Comparison of ENCODE assay signal across 9 mouse cellular contexts in the genomic region with DNA sequence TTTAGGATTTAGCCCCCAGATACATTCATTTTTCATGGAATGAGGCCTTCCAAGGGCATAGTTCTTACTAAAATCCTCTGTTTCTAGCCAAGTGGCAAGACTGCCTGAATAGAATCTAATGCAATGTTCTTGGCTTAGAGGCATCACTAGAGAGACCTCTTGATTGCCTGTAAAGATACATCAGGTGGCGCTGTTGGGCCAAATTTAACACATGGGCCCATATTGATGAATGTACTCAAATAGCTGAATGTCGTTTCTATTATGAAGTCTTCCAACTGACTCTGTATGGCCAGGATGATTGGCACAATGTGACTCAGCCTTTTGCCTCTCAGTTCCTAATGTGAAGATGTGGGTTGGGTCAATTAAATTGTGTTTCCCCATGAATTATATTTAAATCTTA.
DNase-seq lines count a peak whose midpoint lies in the region; ATAC-seq and TF ChIP-seq lines count a peak whose summit lies in the region.
"Had no signal": no experiment of that assay in that cellular context is flagged by ENCODE, and none has a peak within 500 bp of the region (broad histone marks: within the 10 kb centered on the region; RNA-seq: fewer than 3 reads in every experiment).

No protein-coding gene starts in this region.

- no peak overlapping the region for H3K27ac ChIP-seq in forebrain, postnatal 0 days (ENCODE audit: low read depth, low read length)
- H3K27ac ChIP-seq in neural tube, embryonic 14.5 days (ENCODE audit: low read depth, low read length): no peak overlapping the region
- H3K27ac ChIP-seq in lung, postnatal 0 days (ENCODE audit: low read length): no peak overlapping the region
- H3K27ac ChIP-seq: limb, embryonic 12.5 days; stomach, embryonic 15.5 days had no signal

- no peak for TF ChIP-seq EP300 in lung, postnatal 0 days (IDR thresholded peaks at IDR 0.05)

- intact Hi-C loops in heart, postnatal 25 days (cut with DNase I): no loop called here

- peak; percentile 71 for TF ChIP-seq CTCF in forebrain, postnatal 0 days (IDR thresholded peaks at IDR 0.05; ENCODE audit: low read depth)
- no peak for TF ChIP-seq CTCF in lung, postnatal 0 days (IDR thresholded peaks at IDR 0.05)

- no peak overlapping the region for H3K4me3 ChIP-seq in forebrain, postnatal 0 days (ENCODE audit: low read depth, low read length)
- H3K4me3 ChIP-seq in neural tube, embryonic 14.5 days (ENCODE audit: low read depth, low read length): no peak overlapping the region
- H3K4me3 ChIP-seq in lung, postnatal 0 days (ENCODE audit: low read depth, low read length): no peak overlapping the region
- H3K4me3 ChIP-seq: limb, embryonic 12.5 days; stomach, embryonic 15.5 days had no signal

- no peaks in the 10 kb centered on the region for H3K4me1 ChIP-seq in forebrain, postnatal 0 days (ENCODE audit: insufficient read depth)
- no peaks in the 10 kb centered on the region for H3K4me1 ChIP-seq in neural tube, embryonic 14.5 days (ENCODE audit: control insufficient read depth, insufficient read depth, low read length)
- H3K4me1 ChIP-seq in lung, postnatal 0 days (ENCODE audit: insufficient read depth, low read depth, low read length): no peaks in the 10 kb centered on the region
- H3K4me1 ChIP-seq: limb, embryonic 12.5 days; stomach, embryonic 15.5 days had no signal

- no peaks in the 10 kb centered on the region for H3K9me3 ChIP-seq in forebrain, postnatal 0 days (ENCODE audit: low read length)
- H3K9me3 ChIP-seq in neural tube, embryonic 14.5 days (ENCODE audit: control insufficient read depth, low read length): no peaks in the 10 kb centered on the region
- no peaks in the 10 kb centered on the region for H3K9me3 ChIP-seq in lung, postnatal 0 days (ENCODE audit: low read length)
- H3K9me3 ChIP-seq: limb, embryonic 12.5 days; stomach, embryonic 15.5 days had no signal

- ATAC-seq in forebrain, postnatal 0 days: peak; percentile 86
- peak; percentile 80 for ATAC-seq in neural tube, embryonic 14.5 days (ENCODE audit: low read depth)
- no peak for ATAC-seq in lung, postnatal 0 days

- no peak overlapping the region for H3K9ac ChIP-seq in forebrain, postnatal 0 days
- no peak overlapping the region for H3K9ac ChIP-seq in neural tube, embryonic 14.5 days (replicated peaks; ENCODE audit: low read depth, low read length)
- H3K9ac ChIP-seq in lung, postnatal 0 days (replicated peaks; ENCODE audit: low read depth): no peak overlapping the region
- H3K9ac ChIP-seq: limb, embryonic 12.5 days; stomach, embryonic 15.5 days had no signal

- DNase-seq in testis, postnatal 10 days (ENCODE audit: low spot score): peak; percentile 31
- DNase-seq in testis, postnatal 14 days (ENCODE audit: low spot score): no peak
- DNase-seq in forebrain, postnatal 0 days: peak; percentile 80
- DNase-seq in layer of hippocampus, postnatal 36 days: peak; percentile 13 to 19
- DNase-seq in heart, postnatal 25 days (ENCODE audit: low spot score): no peak
- DNase-seq in lung, postnatal 0 days (ENCODE audit: low spot score): no peak

- H3K36me3 ChIP-seq in forebrain, postnatal 0 days (ENCODE audit: insufficient read depth): no peaks in the 10 kb centered on the region
- no peaks in the 10 kb centered on the region for H3K36me3 ChIP-seq in neural tube, embryonic 14.5 days (ENCODE audit: control insufficient read depth, insufficient read depth, low read length)
- H3K36me3 ChIP-seq in lung, postnatal 0 days (ENCODE audit: insufficient read depth, low read length): no peaks in the 10 kb centered on the region
- H3K36me3 ChIP-seq: limb, embryonic 12.5 days; stomach, embryonic 15.5 days had no signal

- H3K4me2 ChIP-seq in forebrain, postnatal 0 days (ENCODE audit: low read depth): no peak overlapping the region
- no peak overlapping the region for H3K4me2 ChIP-seq in neural tube, embryonic 14.5 days (ENCODE audit: low read depth, low read length)
- no peak overlapping the region for H3K4me2 ChIP-seq in lung, postnatal 0 days (replicated peaks; ENCODE audit: low read depth, low read length)
- H3K4me2 ChIP-seq: limb, embryonic 12.5 days; stomach, embryonic 15.5 days had no signal

- H3K27me3 ChIP-seq in forebrain, postnatal 0 days (ENCODE audit: insufficient read depth, low read length): no peaks in the 10 kb centered on the region
- no peaks in the 10 kb centered on the region for H3K27me3 ChIP-seq in neural tube, embryonic 14.5 days (ENCODE audit: control insufficient read depth, insufficient read depth, low read length)
- no peaks in the 10 kb centered on the region for H3K27me3 ChIP-seq in lung, postnatal 0 days (replicated peaks; ENCODE audit: insufficient read depth, low read length)
- H3K27me3 ChIP-seq: limb, embryonic 12.5 days; stomach, embryonic 15.5 days had no signal

- WGBS in forebrain, postnatal 0 days: 1% methylated on average over 2 of the region's 2 CpGs
- 5% methylated on average over 2 of the region's 2 CpGs for WGBS in neural tube, embryonic 14.5 days
- 4% methylated on average over 2 of the region's 2 CpGs for WGBS in lung, postnatal 0 days

Comparison
In these comparisons a context has a peak if more than half of its experiments do, and no peak if none do; other contexts are left out.
1. DNase-seq: peak in testis, postnatal 10 days (single experiment), forebrain, postnatal 0 days (single experiment) and layer of hippocampus, postnatal 36 days (2 of 2); none in testis, postnatal 14 days (single experiment), heart, postnatal 25 days (single experiment) and lung, postnatal 0 days (single experiment).